Mouse (Mus musculus) frontal cortex, postnatal 25 days (tissue): ENCODE results near the gene Platr17.
"Not testable (repeated sequence)": the region's sequence is repeated elsewhere in the genome, so short reads cannot be mapped to it uniquely, and the experiment has no call there.

Experiments
- DNase-seq, 2 experiments: peaks; one replicate each; pipeline ENCODE4 v3.0.0; 2022; ENCODE audit warnings: low spot score in 2 of 2

Platr17 gene

GRCm38 (mm10) chr17:33902491-33902890, 2.4 kb upstream of the Platr17 start:
- no peak for DNase-seq

- DNase-seq, result not testable (repeated sequence)
Measured at GRCm38 (mm10) chr17:33903911-33904651, 854 bp upstream of the Platr17 start.

GRCm38 (mm10) chr17:33908331-33909076, 3.6 kb downstream of the Platr17 start:
- DNase-seq, result peak in 1 of 2 experiments; percentile 50

DNA sequence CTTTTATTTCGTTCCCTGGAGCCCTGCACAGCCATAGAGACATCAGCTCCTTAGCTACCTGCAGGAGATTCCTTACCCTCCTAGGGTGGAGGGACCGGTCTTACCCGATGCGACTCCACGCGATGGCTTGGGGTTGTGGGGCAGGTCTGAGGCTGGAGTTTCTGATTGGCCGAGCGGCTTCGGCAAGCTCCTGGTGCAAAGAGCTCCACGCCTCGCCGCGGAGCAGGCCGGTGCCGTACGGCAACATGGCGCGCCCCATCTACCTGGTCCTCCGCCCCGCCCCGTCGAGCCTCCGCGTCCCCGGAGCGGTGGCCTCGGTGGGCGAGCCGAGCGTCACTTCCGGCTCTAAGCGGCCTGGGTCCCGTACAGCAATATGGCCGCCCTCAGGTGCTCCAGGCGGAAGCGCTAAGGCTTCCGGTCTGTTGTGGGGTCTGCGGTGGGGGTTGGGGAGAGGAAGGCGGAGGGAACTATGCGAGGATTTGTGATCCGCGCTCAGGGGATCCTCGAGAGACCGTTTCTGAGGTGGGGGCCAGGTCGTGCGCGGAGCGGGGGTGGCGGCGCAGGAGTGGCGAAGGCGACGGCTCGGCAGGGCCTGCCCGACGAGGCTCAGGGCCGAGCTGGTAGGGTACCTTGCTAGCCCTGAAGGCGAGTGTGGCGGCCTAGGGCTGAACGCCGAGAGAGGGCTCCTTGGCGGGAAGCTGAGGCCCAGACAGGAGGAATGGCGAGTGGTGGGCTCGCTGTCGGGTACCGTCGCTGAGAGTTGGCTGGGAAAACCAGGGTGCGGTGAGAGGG, 4.3 kb downstream of the Platr17 start, which contains the start of gene Daxx:
Gene Daxx, plus strand, starts transcription at position 338 of the 792 bp plus-strand sequence.
- peak; percentile 94 to 98 for DNase-seq

DNA sequence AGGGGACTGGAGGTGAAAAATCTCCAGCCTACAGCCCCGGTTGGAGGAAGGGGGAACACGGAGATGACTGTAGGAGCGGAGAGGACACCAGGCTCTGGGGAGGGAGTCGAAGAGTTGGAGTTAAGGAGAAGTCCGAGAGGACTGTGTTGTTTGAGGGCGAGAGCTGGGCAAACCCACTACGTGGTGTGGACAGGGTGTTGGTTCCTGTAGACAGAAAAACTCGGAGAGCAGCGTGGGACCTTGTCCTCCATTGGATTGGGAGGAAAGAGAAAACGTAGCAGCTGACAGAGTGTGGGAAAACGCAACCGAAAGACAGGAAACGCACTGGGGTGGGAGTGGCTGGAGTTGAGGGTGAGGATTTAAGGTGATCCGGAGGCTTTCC, 4.9 kb downstream of the Platr17 start:
- no peak for DNase-seq

- no peak for DNase-seq
Measured at GRCm38 (mm10) chr17:33910346-33911051, 5.6 kb downstream of the Platr17 start.

GRCm38 (mm10) chr17:33911052-33911812, 6.3 kb downstream of the Platr17 start:
- DNase-seq, result no peak

- no peak for DNase-seq
Measured at GRCm38 (mm10) chr17:33911813-33912414, 7.0 kb downstream of the Platr17 start.

DNA sequence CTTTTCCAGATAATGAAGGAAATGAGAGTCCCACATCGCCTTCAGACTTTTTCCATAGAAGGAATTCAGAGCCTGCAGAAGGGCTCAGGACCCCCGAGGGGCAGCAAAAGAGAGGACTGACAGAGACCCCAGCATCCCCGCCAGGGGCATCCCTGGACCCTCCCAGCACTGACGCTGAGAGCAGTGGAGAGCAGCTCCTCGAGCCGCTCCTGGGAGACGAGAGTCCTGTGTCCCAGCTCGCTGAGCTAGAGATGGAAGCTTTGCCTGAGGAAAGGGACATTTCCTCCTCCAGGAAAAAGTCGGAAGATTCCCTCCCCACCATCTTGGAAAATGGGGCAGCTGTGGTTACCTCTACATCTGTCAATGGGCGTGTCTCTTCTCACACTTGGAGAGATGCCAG, 8.3 kb downstream of the Platr17 start:
- no peak for DNase-seq

GRCm38 (mm10) chr17:33913905-33914304, 9.0 kb downstream of the Platr17 start:
- DNase-seq, result no peak

- DNase-seq, result no peak
Measured at GRCm38 (mm10) chr17:33914969-33915391, 10.0 kb downstream of the Platr17 start.

- DNase-seq, result peak; percentile 91 to 94
Measured at GRCm38 (mm10) chr17:33915671-33916250, 10.8 kb downstream of the Platr17 start, which contains the start of the genes Tapbp and Zbtb22. Tapbp (plus strand) TSS chr17:33915899. Zbtb22 (plus strand) TSS chr17:33915904.

GRCm38 (mm10) chr17:33916294-33916693, 11.4 kb downstream of the Platr17 start:
- DNase-seq, result no peak

GRCm38 (mm10) chr17:33916847-33917655, 12.1 kb downstream of the Platr17 start:
- DNase-seq, result no peak

- no peak for DNase-seq
Measured at GRCm38 (mm10) chr17:33917656-33918292, 12.8 kb downstream of the Platr17 start.

GRCm38 (mm10) chr17:33918293-33919203, 13.6 kb downstream of the Platr17 start:
- DNase-seq, result peak in 1 of 2 experiments; percentile 2
